Mouse (Mus musculus): ENCODE data around the gene Epb41l3.

Gene Epb41l3

GRCm38 (mm10) chr17:69075501-69076237 is at the start of gene Epb41l3:
TSS of gene Epb41l3 (plus strand) at chr17:69075683.
- peak; percentile 83 for DNase-seq (ENCODE audit: low spot score)

- DNase-seq (ENCODE audit: low spot score), result no peak
These were observed 36.5 kb upstream of the Epb41l3 start for GRCm38 (mm10) chr17:69038760-69039675.

- DNase-seq (ENCODE audit: low spot score), result no peak
These were observed 34.0 kb upstream of the Epb41l3 start for GRCm38 (mm10) chr17:69041516-69041915.

GRCm38 (mm10) chr17:69048826-69049225 is 26.7 kb upstream of the Epb41l3 start:
- no peak for DNase-seq (ENCODE audit: low spot score)

GRCm38 (mm10) chr17:69054029-69054428 is 21.5 kb upstream of the Epb41l3 start:
- no peak for DNase-seq (ENCODE audit: low spot score)

GRCm38 (mm10) chr17:69059760-69060159 is 15.7 kb upstream of the Epb41l3 start:
- no peak for DNase-seq (ENCODE audit: low spot score)

- DNase-seq (ENCODE audit: low spot score), result no peak
These were observed 15.1 kb upstream of the Epb41l3 start for GRCm38 (mm10) chr17:69060388-69060787.

- no peak for DNase-seq (ENCODE audit: low spot score)
These were observed 13.4 kb upstream of the Epb41l3 start for GRCm38 (mm10) chr17:69061883-69062745.

- no peak for DNase-seq (ENCODE audit: low spot score)
These were observed 7.3 kb upstream of the Epb41l3 start for GRCm38 (mm10) chr17:69067937-69068739.

- DNase-seq (ENCODE audit: low spot score), result no peak
These were observed 1.4 kb upstream of the Epb41l3 start for GRCm38 (mm10) chr17:69074095-69074494.

GRCm38 (mm10) chr17:69076238-69076625 is 749 bp downstream of the Epb41l3 start:
- peak; percentile 44 for DNase-seq (ENCODE audit: low spot score)

- DNase-seq (ENCODE audit: low spot score), result peak; percentile 8
These were observed 1.5 kb downstream of the Epb41l3 start for GRCm38 (mm10) chr17:69076747-69077543.

- no peak for DNase-seq (ENCODE audit: low spot score)
These were observed 2.0 kb downstream of the Epb41l3 start for GRCm38 (mm10) chr17:69077544-69077920.

- peak; percentile 7 for DNase-seq (ENCODE audit: low spot score)
These were observed 6.8 kb downstream of the Epb41l3 start for GRCm38 (mm10) chr17:69082316-69082715.

- no peak for DNase-seq (ENCODE audit: low spot score)
These were observed 16.1 kb downstream of the Epb41l3 start for GRCm38 (mm10) chr17:69091618-69092017.

GRCm38 (mm10) chr17:69097068-69097467 is 21.6 kb downstream of the Epb41l3 start:
- DNase-seq (ENCODE audit: low spot score), result no peak

- no peak for DNase-seq (ENCODE audit: low spot score)
These were observed 22.5 kb downstream of the Epb41l3 start for GRCm38 (mm10) chr17:69097955-69098354.

GRCm38 (mm10) chr17:69103326-69103725 is 27.8 kb downstream of the Epb41l3 start:
- no peak for DNase-seq (ENCODE audit: low spot score)

GRCm38 (mm10) chr17:69105035-69105798 is 29.7 kb downstream of the Epb41l3 start:
- DNase-seq (ENCODE audit: low spot score), result no peak

All from ovary, postnatal 36 days (tissue).